9 mouse cellular contexts compared by ENCODE assay signal in the genomic region with DNA sequence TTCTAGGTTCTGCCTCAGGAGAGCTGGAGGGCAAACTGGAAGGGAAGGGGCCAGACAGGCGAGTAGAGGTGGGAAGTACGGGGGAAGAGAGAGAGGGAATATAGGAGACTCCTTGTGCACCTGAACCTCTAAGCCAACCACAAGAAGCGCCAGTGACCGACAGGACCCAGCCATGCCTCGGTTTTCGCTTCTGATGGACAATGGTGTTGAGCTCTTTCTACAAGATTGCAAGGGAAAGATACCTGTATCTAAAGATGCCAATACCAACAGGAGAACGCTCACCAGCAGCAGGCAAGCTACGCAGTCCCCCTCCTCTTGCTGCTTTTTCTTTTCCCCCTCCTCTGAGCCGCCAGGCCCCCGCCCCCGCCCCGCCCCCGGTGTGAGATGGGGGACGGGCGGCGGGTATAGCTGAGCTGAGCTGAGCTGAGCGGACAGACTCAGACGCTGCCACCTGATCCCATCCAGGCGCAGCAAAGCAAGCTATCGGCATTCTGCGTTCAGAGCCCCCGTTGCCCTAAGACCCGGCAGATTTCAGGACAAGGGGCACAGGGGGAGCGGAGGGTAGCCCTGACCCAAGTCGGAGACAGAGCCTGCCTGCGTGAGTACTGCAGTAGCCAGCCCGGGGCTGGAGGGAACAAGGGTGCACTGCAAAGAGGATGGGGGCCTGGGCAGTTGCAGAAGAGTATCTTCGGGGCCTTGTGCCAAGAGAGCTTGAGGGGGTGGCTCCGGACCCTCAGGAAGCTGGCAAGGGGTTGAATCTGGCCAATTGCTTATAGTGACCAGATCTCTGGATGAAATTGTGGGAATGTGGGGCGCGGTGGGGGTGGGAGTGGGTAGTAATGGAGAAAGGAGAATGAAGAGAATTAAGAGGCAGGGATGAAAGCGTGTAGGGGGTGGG. TPM values are rescaled to one million over a fixed set of nuclear protein-coding genes. Genes with fewer than 3 reads are reported as not detected.
A peak's percentile ranks its signal among the peaks of the same experiment; 100 is the strongest.
DNase-seq lines count a peak whose midpoint lies in the region; ATAC-seq and TF ChIP-seq lines count a peak whose summit lies in the region.
"Had no signal": no experiment of that assay in that cellular context is flagged by ENCODE, and none has a peak within 500 bp of the region (broad histone marks: within the 10 kb centered on the region; RNA-seq: fewer than 3 reads in every experiment).

TSS of gene Gal3st3 (plus strand) at position 429 of the 898 bp plus-strand sequence.

- H3K4me1 ChIP-seq in liver, embryonic 11.5 days (replicated peaks; ENCODE audit: control insufficient read depth, insufficient read depth, low read length): peaks cover 18% of the 10 kb centered on the region
- H3K4me1 ChIP-seq in embryonic facial prominence, embryonic 12.5 days: peaks cover 32% of the 10 kb centered on the region
- H3K4me1 ChIP-seq in hindbrain, embryonic 14.5 days (replicated peaks; ENCODE audit: control insufficient read depth, insufficient read depth, low read length): peaks cover 38% of the 10 kb centered on the region
- H3K4me1 ChIP-seq in liver, embryonic 14.5 days (replicated peaks; ENCODE audit: control insufficient read depth in 2 of 2, insufficient read depth in 2 of 2, low read length in 1 of 2): peaks cover 17 to 18% of the 10 kb centered on the region in 2 experiments

- peaks cover 4% of the 10 kb centered on the region; the same call in 1 of the 2 replicates for H3K36me3 ChIP-seq in liver, embryonic 11.5 days (ENCODE audit: control insufficient read depth, insufficient read depth, low read length)
- peaks cover 7% of the 10 kb centered on the region for H3K36me3 ChIP-seq in embryonic facial prominence, embryonic 12.5 days
- H3K36me3 ChIP-seq in hindbrain, embryonic 14.5 days (replicated peaks; ENCODE audit: control insufficient read depth, insufficient read depth): peaks cover 19% of the 10 kb centered on the region
- peaks cover 8% of the 10 kb centered on the region for H3K36me3 ChIP-seq in liver, embryonic 14.5 days (replicated peaks; ENCODE audit: control insufficient read depth, insufficient read depth, low read depth)

- no peak for ATAC-seq in liver, embryonic 11.5 days (replicated peaks; ENCODE audit: low FRiP score)
- peak; percentile 44; the same call in 1 of the 2 replicates for ATAC-seq in embryonic facial prominence, embryonic 12.5 days (ENCODE audit: insufficient number of reproducible peaks, insufficient read depth, low FRiP score, low TSS enrichment)
- ATAC-seq in hindbrain, embryonic 14.5 days (ENCODE audit: low FRiP score): peak; percentile 52
- no peak for ATAC-seq in liver, embryonic 14.5 days (ENCODE audit: insufficient read depth)

- no peaks in the 10 kb centered on the region for H3K9me3 ChIP-seq in liver, embryonic 11.5 days (ENCODE audit: control insufficient read depth, low read length)
- no peaks in the 10 kb centered on the region for H3K9me3 ChIP-seq in embryonic facial prominence, embryonic 12.5 days
- no peaks in the 10 kb centered on the region for H3K9me3 ChIP-seq in hindbrain, embryonic 14.5 days (ENCODE audit: control insufficient read depth, low read length)
- H3K9me3 ChIP-seq in liver, embryonic 14.5 days (ENCODE audit: control insufficient read depth, low read length): no peaks in the 10 kb centered on the region

- TF ChIP-seq EP300 in liver, embryonic 14.5 days (IDR thresholded peaks at IDR 0.05; ENCODE audit: low read depth): no peak

- no peak within 1 kb of the TSS for H3K27ac ChIP-seq in liver, embryonic 11.5 days (ENCODE audit: low read depth, low read length)
- peak within 1 kb of the TSS; percentile 56 for H3K27ac ChIP-seq in embryonic facial prominence, embryonic 12.5 days
- H3K27ac ChIP-seq in hindbrain, embryonic 14.5 days: peak within 1 kb of the TSS; percentile 85
- H3K27ac ChIP-seq in liver, embryonic 14.5 days: no peak within 1 kb of the TSS
- H3K27ac ChIP-seq: macrophage had no signal

- H3K9ac ChIP-seq in liver, embryonic 11.5 days (ENCODE audit: low read depth, low read length): peak within 1 kb of the TSS; percentile 49
- peak within 1 kb of the TSS; percentile 69 for H3K9ac ChIP-seq in embryonic facial prominence, embryonic 12.5 days
- peak within 1 kb of the TSS; percentile 76 for H3K9ac ChIP-seq in hindbrain, embryonic 14.5 days
- no peak within 1 kb of the TSS for H3K9ac ChIP-seq in liver, embryonic 14.5 days (replicated peaks)

- 17% methylated on average over 30 of the region's 32 CpGs for WGBS in liver, embryonic 11.5 days
- 5% methylated on average over 32 of the region's 32 CpGs for WGBS in embryonic facial prominence, embryonic 12.5 days
- WGBS in hindbrain, embryonic 14.5 days: 5% methylated on average over 32 of the region's 32 CpGs
- 24% methylated on average over 31 of the region's 32 CpGs for WGBS in liver, embryonic 14.5 days (ENCODE audit: insufficient replicate concordance)

- H3K27me3 ChIP-seq in liver, embryonic 11.5 days (replicated peaks; ENCODE audit: control insufficient read depth, insufficient read depth, low read length): 0 out of 2 replicates have a peak, but pooled peaks cover 4% of the 10 kb centered on the region
- no peaks in the 10 kb centered on the region for H3K27me3 ChIP-seq in embryonic facial prominence, embryonic 12.5 days
- no peaks in the 10 kb centered on the region for H3K27me3 ChIP-seq in hindbrain, embryonic 14.5 days (ENCODE audit: control insufficient read depth, insufficient read depth, low read length)
- H3K27me3 ChIP-seq in liver, embryonic 14.5 days (ENCODE audit: control insufficient read depth, insufficient read depth, low read length): peaks cover 9% of the 10 kb centered on the region; the same call in 1 of the 2 replicates

- DNase-seq in liver, embryonic 11.5 days (ENCODE audit: low spot score): no peak
- DNase-seq in liver: no peak
- peak; percentile 64 for DNase-seq in hindbrain, embryonic 14.5 days (ENCODE audit: low spot score)
- no peak for DNase-seq in liver, embryonic 14.5 days (ENCODE audit: low read depth in 3 of 3, low spot score in 3 of 3)
- DNase-seq in right cerebral cortex, postnatal 4 days: peak; percentile 69
- DNase-seq in urinary bladder, postnatal 4 days (ENCODE audit: low spot score in 2 of 2): no peak
- DNase-seq in spleen, postnatal 36 days (ENCODE audit: low spot score in 2 of 2): no peak

- H3K4me2 ChIP-seq in liver, embryonic 11.5 days: peak within 1 kb of the TSS; percentile 68
- peak within 1 kb of the TSS; percentile 59 for H3K4me2 ChIP-seq in embryonic facial prominence, embryonic 12.5 days (replicated peaks)
- H3K4me2 ChIP-seq in hindbrain, embryonic 14.5 days (replicated peaks): peak within 1 kb of the TSS; percentile 82
- H3K4me2 ChIP-seq in liver, embryonic 14.5 days (ENCODE audit: low read depth): peak within 1 kb of the TSS; percentile 0; the same call in 1 of the 2 replicates

- peak within 1 kb of the TSS; percentile 38 for H3K4me3 ChIP-seq in liver, embryonic 11.5 days (ENCODE audit: low read depth, low read length)
- H3K4me3 ChIP-seq in embryonic facial prominence, embryonic 12.5 days: peak within 1 kb of the TSS; percentile 48
- H3K4me3 ChIP-seq in hindbrain, embryonic 14.5 days (replicated peaks; ENCODE audit: low read length): peak within 1 kb of the TSS; percentile 49
- peak within 1 kb of the TSS in 1 of 2 experiments; percentile 24; a peak in 1 of 4 replicates for H3K4me3 ChIP-seq in liver, embryonic 14.5 days (ENCODE audit: insufficient read depth in 1 of 2, low read depth in 2 of 2, low read length in 2 of 2)

- no peak for TF ChIP-seq CTCF in liver, embryonic 14.5 days (IDR thresholded peaks at IDR 0.05; ENCODE audit: low read depth)

RNA-seq across cellular contexts. Expression of gene Gal3st3, which starts in this region (rescaled TPM):
- 1.6 and 2.1 TPM in 2 replicates for polyA plus RNA-seq in liver, embryonic 11.5 days (2014; fragmentation: Nextera tagmentation; extraction: Ambion mirVana)
- polyA plus RNA-seq in embryonic facial prominence, embryonic 12.5 days (2016; fragmentation: Nextera tagmentation; extraction: Ambion mirVana): 8.1 and 8.5 TPM in 2 replicates
- polyA plus RNA-seq in hindbrain, embryonic 14.5 days (2014; fragmentation: Nextera tagmentation; extraction: Ambion mirVana): 34.2 and 39.8 TPM in 2 replicates
- 0.03 and 0.08 TPM in 2 replicates for polyA plus RNA-seq in liver, embryonic 14.5 days (2012; rRNA removed)
- 0.04 TPM in 1 of 2 replicates, not detected in the other for polyA plus RNA-seq in liver, embryonic 14.5 days (2014; fragmentation: Nextera tagmentation; extraction: Ambion mirVana)
- polyA plus RNA-seq: macrophage had no signal

Comparison
In these comparisons a context has a peak if more than half of its experiments do, and no peak if none do; other contexts are left out.
1. ATAC-seq: peak in embryonic facial prominence, embryonic 12.5 days (single experiment) and hindbrain, embryonic 14.5 days (single experiment); none in liver, embryonic 11.5 days (single experiment) and liver, embryonic 14.5 days (single experiment).
2. DNase-seq: peak in hindbrain, embryonic 14.5 days (single experiment) and right cerebral cortex, postnatal 4 days (single experiment); none in liver, embryonic 11.5 days (single experiment), liver (single experiment), liver, embryonic 14.5 days (0 of 3), urinary bladder, postnatal 4 days (0 of 2) and spleen, postnatal 36 days (0 of 2).
3. H3K27ac ChIP-seq: peak in embryonic facial prominence, embryonic 12.5 days (single experiment) and hindbrain, embryonic 14.5 days (single experiment); none in liver, embryonic 11.5 days (single experiment) and liver, embryonic 14.5 days (single experiment).
4. H3K4me2 ChIP-seq: peak in every context shown above with its lines; median percentile 82 in hindbrain, embryonic 14.5 days; 68 in liver, embryonic 11.5 days; 59 in embryonic facial prominence, embryonic 12.5 days; 0 in liver, embryonic 14.5 days.